Mouse (Mus musculus): ENCODE measurements around the gene Cubn.

DNA sequence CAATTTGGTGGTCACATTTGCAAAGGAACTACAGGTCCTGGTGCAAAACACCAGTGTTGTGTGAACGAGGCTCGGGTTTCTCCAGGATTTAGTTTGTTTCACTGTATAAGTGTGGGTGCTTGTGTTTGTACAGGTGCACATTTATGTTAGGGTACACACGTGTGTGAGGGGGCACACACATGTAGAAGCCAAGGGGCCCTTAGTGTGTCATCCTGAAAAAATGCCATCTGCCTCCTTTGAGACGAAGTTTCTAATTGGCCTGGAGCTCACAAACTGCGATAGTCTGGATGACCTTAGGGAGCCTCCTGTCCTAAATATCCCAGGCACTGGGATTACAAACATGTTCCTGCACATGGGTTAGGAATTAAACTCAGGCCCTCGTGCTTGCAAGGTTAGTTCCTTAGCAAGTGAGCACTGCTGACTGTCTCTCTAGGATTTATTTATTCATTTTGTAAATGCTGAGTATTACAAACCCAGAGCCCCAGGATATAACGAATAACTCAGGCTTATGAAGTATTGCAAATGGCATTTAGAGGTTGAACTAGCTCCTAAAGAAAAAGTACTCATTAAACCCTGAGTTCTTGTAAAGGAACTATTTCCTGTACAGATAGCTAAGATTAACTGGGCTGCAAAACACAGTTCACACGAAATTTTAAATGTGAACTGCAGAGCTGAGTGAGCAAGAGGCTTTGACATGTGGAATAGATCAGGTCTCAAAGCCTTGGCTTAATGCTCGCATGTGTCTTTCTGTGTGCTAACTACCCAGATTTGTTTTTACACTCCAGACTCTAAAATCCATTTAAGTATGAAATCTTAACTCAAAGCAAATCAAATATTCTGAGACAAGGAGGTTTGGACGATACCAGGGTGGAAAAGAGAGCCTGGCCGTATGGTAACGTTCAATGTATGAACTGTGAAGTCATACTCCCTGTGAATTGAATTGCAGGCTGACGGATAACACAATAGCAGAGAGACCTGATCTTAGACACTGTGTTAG is 39.8 kb downstream of the Cubn start:
- no peak for TF ChIP-seq EP300 (IDR thresholded peaks at IDR 0.05; ENCODE audit: low read depth in 1 of 2, low read length in 2 of 2)
- TF ChIP-seq POLR2A (IDR thresholded peaks at IDR 0.05; ENCODE audit: control insufficient read depth in 1 of 2, insufficient read depth in 1 of 2, low read depth in 1 of 2, low read length in 2 of 2, poor library complexity in 1 of 2): no peak
- TF ChIP-seq MEF2A (IDR thresholded peaks at IDR 0.05; ENCODE audit: extremely low read depth, insufficient replicate concordance, low read depth, low read length, poor library complexity, severe bottlenecking): no peak
- TF ChIP-seq MYC (IDR thresholded peaks at IDR 0.05; ENCODE audit: low read depth, low read length): no peak
- no peak for TF ChIP-seq NELFE (IDR thresholded peaks at IDR 0.05; ENCODE audit: low read depth, low read length)
- no peak for TF ChIP-seq HCFC1 (IDR thresholded peaks at IDR 0.05; ENCODE audit: low read depth, low read length)
- no peak for TF ChIP-seq POLR2AphosphoS2 (IDR thresholded peaks at IDR 0.05; ENCODE audit: low read length)
- TF ChIP-seq USF1 (IDR thresholded peaks at IDR 0.05; ENCODE audit: low read depth, low read length): no peak
